ENCODE assay signal across 26 mouse cellular contexts in the genomic region with DNA sequence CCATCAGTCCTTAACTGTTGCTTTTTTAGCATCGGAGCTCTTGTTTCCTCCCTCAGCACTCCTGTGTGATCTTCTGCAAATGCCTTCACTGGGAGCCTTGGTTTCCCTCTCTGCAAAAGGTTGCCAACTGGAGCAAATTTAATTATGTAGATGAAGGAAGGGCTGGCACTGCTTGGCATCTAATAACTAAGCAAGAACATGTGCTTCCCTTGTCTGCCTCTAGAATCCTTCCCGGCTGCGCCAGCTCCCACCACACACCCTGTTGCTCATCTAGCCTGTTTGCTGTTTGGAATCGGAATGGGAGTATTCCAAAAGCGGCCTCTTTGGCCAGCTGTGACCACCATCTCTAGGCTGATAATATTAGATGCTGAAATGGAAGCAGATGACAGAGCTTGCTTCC. TPM values are rescaled to one million over a fixed set of nuclear protein-coding genes. Genes with fewer than 3 reads are reported as not detected.
DNase-seq lines count a peak whose midpoint lies in the region; ATAC-seq and TF ChIP-seq lines count a peak whose summit lies in the region.
"Had no signal": no experiment of that assay in that cellular context is flagged by ENCODE, and none has a peak within 500 bp of the region (broad histone marks: within the 10 kb centered on the region; RNA-seq: fewer than 3 reads in every experiment).

No protein-coding gene starts in this region.

- TF ChIP-seq POLR2A in kidney, adult 2 months (IDR thresholded peaks at IDR 0.05; ENCODE audit: low read depth, low read length), result no peak

- WGBS in embryonic facial prominence, embryonic 13.5 days, result 84% methylated on average over 5 of the region's 5 CpGs
- 89% methylated on average over 5 of the region's 5 CpGs for WGBS in embryonic facial prominence, embryonic 10.5 days
- WGBS in kidney, adult 2 months, result 87% methylated on average over 5 of the region's 5 CpGs

- no peaks in the 10 kb centered on the region for H3K9me3 ChIP-seq in embryonic facial prominence, embryonic 13.5 days
- H3K9me3 ChIP-seq in embryonic facial prominence, embryonic 10.5 days, result no peaks in the 10 kb centered on the region
- H3K9me3 ChIP-seq: embryonic facial prominence, embryonic 15.5 days; heart, embryonic 12.5 days; heart, embryonic 15.5 days; hindbrain, embryonic 10.5 days; hindbrain, embryonic 13.5 days; intestine, embryonic 15.5 days had no signal

- no peak for ATAC-seq in embryonic facial prominence, embryonic 13.5 days (ENCODE audit: insufficient number of reproducible peaks, insufficient read depth, low FRiP score, low TSS enrichment, low read depth)
- ATAC-seq: forebrain, embryonic 16.5 days; hindbrain, embryonic 16.5 days; intestine, embryonic 15.5 days; Patski had no signal

- no peaks in the 10 kb centered on the region for H3K27me3 ChIP-seq in embryonic facial prominence, embryonic 13.5 days
- H3K27me3 ChIP-seq in embryonic facial prominence, embryonic 10.5 days (replicated peaks; ENCODE audit: low read depth, poor library complexity, severe bottlenecking), result peaks cover 8% of the 10 kb centered on the region; the same call in 1 of the 2 replicates
- H3K27me3 ChIP-seq in kidney, adult 2 months (replicated peaks; ENCODE audit: control insufficient read depth, insufficient read depth, low read length), result no peaks in the 10 kb centered on the region
- H3K27me3 ChIP-seq: embryonic facial prominence, embryonic 15.5 days; heart, embryonic 12.5 days; heart, embryonic 15.5 days; hindbrain, embryonic 13.5 days; intestine, embryonic 15.5 days; Patski had no signal

- H3K27ac ChIP-seq in embryonic facial prominence, embryonic 13.5 days, result no peak overlapping the region
- H3K27ac ChIP-seq in embryonic facial prominence, embryonic 10.5 days (replicated peaks), result no peak overlapping the region
- no peak overlapping the region for H3K27ac ChIP-seq in kidney, adult 2 months (ENCODE audit: insufficient read depth, low read depth, low read length)
- H3K27ac ChIP-seq: embryonic facial prominence, embryonic 15.5 days; heart, embryonic 15.5 days; hindbrain, embryonic 10.5 days; hindbrain, embryonic 13.5 days; intestine, embryonic 15.5 days had no signal

- TF ChIP-seq CTCF in kidney, adult 2 months (conservative IDR thresholded peaks at IDR 0.05; ENCODE audit: insufficient read depth, insufficient read length, low read depth, low read length), result no peak

- H3K4me2 ChIP-seq in embryonic facial prominence, embryonic 13.5 days, result no peak overlapping the region
- H3K4me2 ChIP-seq: embryonic facial prominence, embryonic 15.5 days; heart, embryonic 12.5 days; heart, embryonic 15.5 days; hindbrain, embryonic 13.5 days; intestine, embryonic 15.5 days had no signal

- peaks cover 63% of the 10 kb centered on the region for H3K36me3 ChIP-seq in embryonic facial prominence, embryonic 13.5 days
- peaks cover 33% of the 10 kb centered on the region for H3K36me3 ChIP-seq in embryonic facial prominence, embryonic 10.5 days (replicated peaks)
- no peaks in the 10 kb centered on the region; the same call in 1 of the 2 replicates for H3K36me3 ChIP-seq in kidney, adult 2 months (ENCODE audit: control insufficient read depth, insufficient read depth, low read length)
- H3K36me3 ChIP-seq: heart, embryonic 15.5 days; intestine, embryonic 15.5 days had no signal

- peaks cover 4% of the 10 kb centered on the region; the same call in 1 of the 2 replicates for H3K4me1 ChIP-seq in embryonic facial prominence, embryonic 13.5 days
- peaks cover 11% of the 10 kb centered on the region for H3K4me1 ChIP-seq in embryonic facial prominence, embryonic 10.5 days
- H3K4me1 ChIP-seq in kidney, adult 2 months (ENCODE audit: control insufficient read depth, insufficient read depth, low read length), result no peaks in the 10 kb centered on the region
- H3K4me1 ChIP-seq: embryonic facial prominence, embryonic 15.5 days; heart, embryonic 15.5 days; hindbrain, embryonic 13.5 days; intestine, embryonic 15.5 days had no signal

- no peak for DNase-seq in embryonic facial prominence, embryonic 10.5 days (ENCODE audit: low spot score)
- peak; percentile 42 to 55 for DNase-seq in layer of hippocampus, adult 18-20 months (ENCODE audit: low spot score in 2 of 2)
- DNase-seq in layer of hippocampus, adult 9-10 months (ENCODE audit: low spot score), result no peak
- peak; percentile 43 for DNase-seq in MN1 (ENCODE audit: low spot score)
- no peak for DNase-seq in kidney, adult 2 months
- DNase-seq: adrenal gland, postnatal 10 days; adrenal gland, postnatal 36 days; cerebellum, adult 11-12 months; cerebellum, adult 8-10 months; cerebellum, postnatal 10 days; cerebellum, postnatal 36 days; embryo, embryonic 11 days; gastrocnemius, postnatal 25 days; heart, adult 18-20 months; heart, postnatal 10 days; heart, postnatal 36 days had no signal

- no peak overlapping the region for H3K4me3 ChIP-seq in embryonic facial prominence, embryonic 13.5 days
- H3K4me3 ChIP-seq in embryonic facial prominence, embryonic 10.5 days, result no peak overlapping the region
- H3K4me3 ChIP-seq in kidney, adult 2 months (ENCODE audit: insufficient read depth, low read depth, low read length), result no peak overlapping the region
- H3K4me3 ChIP-seq: embryonic facial prominence, embryonic 15.5 days; heart, embryonic 12.5 days; heart, embryonic 15.5 days; hindbrain, embryonic 10.5 days; hindbrain, embryonic 13.5 days; intestine, embryonic 15.5 days had no signal

- H3K9ac ChIP-seq in embryonic facial prominence, embryonic 13.5 days, result 0 out of 2 replicates have a peak overlapping the region, but pooled peaks have one; percentile 0
- H3K9ac ChIP-seq: embryonic facial prominence, embryonic 15.5 days; heart, embryonic 12.5 days; heart, embryonic 15.5 days; hindbrain, embryonic 13.5 days; intestine, embryonic 15.5 days had no signal

RNA-seq across cellular contexts. Expression of a gene that starts 27.8 kb away (rescaled TPM):
- 35.3 and 38.9 TPM in 2 replicates for polyA plus RNA-seq in embryonic facial prominence, embryonic 13.5 days (2015; fragmentation: Nextera tagmentation; extraction: Ambion mirVana)
- 50.7 and 53.9 TPM in 2 replicates for polyA plus RNA-seq in embryonic facial prominence, embryonic 10.5 days (2016; fragmentation: Nextera tagmentation; extraction: Ambion mirVana)
- 10 to 100 TPM; 34.4 to 34.7 TPM for total RNA-seq in layer of hippocampus, adult 18-20 months (2021)
- 25.7 and 29.3 TPM in 2 replicates for polyA plus RNA-seq in kidney, adult 2 months (2012; rRNA removed)

Comparison
In these comparisons a context has a peak if more than half of its experiments do, and no peak if none do; other contexts are left out.
1. DNase-seq: peak in layer of hippocampus, adult 18-20 months (2 of 2) and MN1 (single experiment); none in embryonic facial prominence, embryonic 10.5 days (single experiment), layer of hippocampus, adult 9-10 months (single experiment) and kidney, adult 2 months (single experiment).